Mouse (Mus musculus) cortical plate, adult 2 months (tissue): ENCODE measurements at regions not wholly inside any gene's neighbourhood (a gene's known extent, or its start where the extent isn't known, plus 50 kb on each side); places are given as distances from the start of the nearest gene placed in this dataset.

ENCODE experiments used
- CTCF ChIP-seq: fragments of 200-500 bp; IDR thresholded peaks from 2 replicates; pipeline ENCODE4 v1.5.1; 2011; ENCODE audit warnings: mild to moderate bottlenecking, control low read depth, low read length; ENCODE audit not compliant: insufficient read depth; ENCODE audit errors: extremely low read depth
- POLR2A ChIP-seq: fragments of 200-500 bp; IDR thresholded peaks from 2 replicates; pipeline ENCODE4 v1.6.1; 2011; ENCODE audit warnings: mild to moderate bottlenecking, low read length, control low read depth; ENCODE audit not compliant: insufficient read depth; ENCODE audit errors: extremely low read depth

- TF ChIP-seq CTCF (no peak), POLR2A (no peak)
These were observed 67.5 kb downstream of the Rdh14 start for GRCm38 (mm10) chr12:10457960-10458655.
